ENCODE assay signal across 17 mouse cellular contexts in genomic region chr3:63423552-63423951, GRCm38 (mm10).
DNase-seq lines count a peak whose midpoint lies in the region; ATAC-seq and TF ChIP-seq lines count a peak whose summit lies in the region.
"Had no signal": no experiment of that assay in that cellular context is flagged by ENCODE, and none has a peak within 500 bp of the region (broad histone marks: within the 10 kb centered on the region; RNA-seq: fewer than 3 reads in every experiment).

No protein-coding gene starts in this region.

- H3K4me3 ChIP-seq in forebrain, embryonic 13.5 days = no peak overlapping the region
- H3K4me3 ChIP-seq in forebrain, embryonic 12.5 days (replicated peaks) = no peak overlapping the region
- no peak overlapping the region for H3K4me3 ChIP-seq in forebrain, postnatal 0 days (ENCODE audit: low read depth, low read length)
- H3K4me3 ChIP-seq in forebrain, embryonic 15.5 days = no peak overlapping the region
- no peak overlapping the region for H3K4me3 ChIP-seq in embryonic facial prominence, embryonic 14.5 days (ENCODE audit: low read depth, low read length)
- H3K4me3 ChIP-seq: embryonic facial prominence, embryonic 12.5 days; embryonic facial prominence, embryonic 15.5 days; erythroblast, embryonic 14.5 days; forebrain, embryonic 10.5 days had no signal

- H3K27me3 ChIP-seq in forebrain, embryonic 13.5 days = no peaks in the 10 kb centered on the region
- no peaks in the 10 kb centered on the region for H3K27me3 ChIP-seq in forebrain, embryonic 12.5 days
- no peaks in the 10 kb centered on the region for H3K27me3 ChIP-seq in forebrain, postnatal 0 days (ENCODE audit: insufficient read depth, low read length)
- no peaks in the 10 kb centered on the region for H3K27me3 ChIP-seq in forebrain, embryonic 15.5 days
- no peaks in the 10 kb centered on the region for H3K27me3 ChIP-seq in embryonic facial prominence, embryonic 14.5 days (replicated peaks; ENCODE audit: control insufficient read depth, insufficient read depth, low read length)
- H3K27me3 ChIP-seq: embryonic facial prominence, embryonic 12.5 days; embryonic facial prominence, embryonic 15.5 days had no signal

- ATAC-seq in forebrain, embryonic 13.5 days = peak; percentile 38; the same call in 1 of the 2 replicates
- no peak for ATAC-seq in forebrain, embryonic 12.5 days (ENCODE audit: low FRiP score)
- peak; percentile 53; the same call in 1 of the 2 replicates for ATAC-seq in forebrain, postnatal 0 days
- no peak for ATAC-seq in forebrain, embryonic 15.5 days (replicated peaks)
- ATAC-seq in embryonic facial prominence, embryonic 14.5 days (ENCODE audit: low read depth) = no peak

- no peaks in the 10 kb centered on the region for H3K4me1 ChIP-seq in forebrain, embryonic 13.5 days
- no peaks in the 10 kb centered on the region for H3K4me1 ChIP-seq in forebrain, embryonic 12.5 days
- H3K4me1 ChIP-seq in forebrain, postnatal 0 days (ENCODE audit: insufficient read depth) = no peaks in the 10 kb centered on the region
- H3K4me1 ChIP-seq in forebrain, embryonic 15.5 days = no peaks in the 10 kb centered on the region
- no peaks in the 10 kb centered on the region; the same call in 1 of the 2 replicates for H3K4me1 ChIP-seq in embryonic facial prominence, embryonic 14.5 days (ENCODE audit: control insufficient read depth, insufficient read depth, low read length)
- H3K4me1 ChIP-seq: embryonic facial prominence, embryonic 12.5 days; embryonic facial prominence, embryonic 15.5 days; forebrain, embryonic 10.5 days had no signal

- H3K27ac ChIP-seq in forebrain, embryonic 13.5 days = no peak overlapping the region
- no peak overlapping the region for H3K27ac ChIP-seq in forebrain, embryonic 12.5 days
- H3K27ac ChIP-seq in forebrain, postnatal 0 days (ENCODE audit: low read depth, low read length) = no peak overlapping the region
- H3K27ac ChIP-seq in forebrain, embryonic 15.5 days (replicated peaks) = no peak overlapping the region
- H3K27ac ChIP-seq in embryonic facial prominence, embryonic 14.5 days (replicated peaks; ENCODE audit: low read depth, low read length) = no peak overlapping the region
- H3K27ac ChIP-seq: embryonic facial prominence, embryonic 12.5 days; embryonic facial prominence, embryonic 15.5 days; forebrain, embryonic 10.5 days had no signal

- no peak for DNase-seq in forebrain, postnatal 0 days
- peak; percentile 26 for DNase-seq in embryonic facial prominence, embryonic 14.5 days (ENCODE audit: low spot score)
- DNase-seq in cerebellum, adult 8-10 months = no peak
- DNase-seq: adrenal gland, adult 2 months; adrenal gland, postnatal 25 days; cerebellum, adult 11 months; cerebellum, adult 18-20 months; cerebellum, adult 9-10 months; cerebellum, postnatal 10 days; cerebellum, postnatal 25 days had no signal

- TF ChIP-seq CTCF in forebrain, postnatal 0 days (IDR thresholded peaks at IDR 0.05; ENCODE audit: low read depth) = no peak

- H3K9me3 ChIP-seq in forebrain, embryonic 13.5 days (replicated peaks) = no peaks in the 10 kb centered on the region
- no peaks in the 10 kb centered on the region for H3K9me3 ChIP-seq in forebrain, embryonic 12.5 days
- no peaks in the 10 kb centered on the region for H3K9me3 ChIP-seq in forebrain, postnatal 0 days (ENCODE audit: low read length)
- H3K9me3 ChIP-seq in forebrain, embryonic 15.5 days = no peaks in the 10 kb centered on the region
- H3K9me3 ChIP-seq in embryonic facial prominence, embryonic 14.5 days (ENCODE audit: control insufficient read depth, low read length) = no peaks in the 10 kb centered on the region
- H3K9me3 ChIP-seq: embryonic facial prominence, embryonic 12.5 days; embryonic facial prominence, embryonic 15.5 days; forebrain, embryonic 10.5 days had no signal

- H3K36me3 ChIP-seq in forebrain, embryonic 13.5 days (ENCODE audit: poor library complexity, severe bottlenecking) = no peaks in the 10 kb centered on the region
- no peaks in the 10 kb centered on the region for H3K36me3 ChIP-seq in forebrain, embryonic 12.5 days (replicated peaks)
- H3K36me3 ChIP-seq in forebrain, postnatal 0 days (ENCODE audit: insufficient read depth) = no peaks in the 10 kb centered on the region
- H3K36me3 ChIP-seq in forebrain, embryonic 15.5 days = no peaks in the 10 kb centered on the region
- no peaks in the 10 kb centered on the region for H3K36me3 ChIP-seq in embryonic facial prominence, embryonic 14.5 days (ENCODE audit: control insufficient read depth, insufficient read depth, low read length)
- H3K36me3 ChIP-seq: embryonic facial prominence, embryonic 12.5 days; embryonic facial prominence, embryonic 15.5 days; forebrain, embryonic 10.5 days had no signal

- no peak overlapping the region for H3K9ac ChIP-seq in forebrain, embryonic 13.5 days
- no peak overlapping the region for H3K9ac ChIP-seq in forebrain, embryonic 12.5 days
- H3K9ac ChIP-seq in forebrain, postnatal 0 days = no peak overlapping the region
- no peak overlapping the region for H3K9ac ChIP-seq in forebrain, embryonic 15.5 days (replicated peaks)
- H3K9ac ChIP-seq in embryonic facial prominence, embryonic 14.5 days (ENCODE audit: low read depth, low read length) = no peak overlapping the region
- H3K9ac ChIP-seq: embryonic facial prominence, embryonic 12.5 days; embryonic facial prominence, embryonic 15.5 days had no signal

- no peak overlapping the region for H3K4me2 ChIP-seq in forebrain, embryonic 13.5 days
- no peak overlapping the region for H3K4me2 ChIP-seq in forebrain, embryonic 12.5 days
- H3K4me2 ChIP-seq in forebrain, postnatal 0 days (ENCODE audit: low read depth) = no peak overlapping the region
- no peak overlapping the region for H3K4me2 ChIP-seq in forebrain, embryonic 15.5 days (replicated peaks)
- no peak overlapping the region for H3K4me2 ChIP-seq in embryonic facial prominence, embryonic 14.5 days (ENCODE audit: low read depth, low read length)
- H3K4me2 ChIP-seq: embryonic facial prominence, embryonic 12.5 days; embryonic facial prominence, embryonic 15.5 days had no signal

Comparison
In these comparisons a context has a peak if more than half of its experiments do, and no peak if none do; other contexts are left out.
1. ATAC-seq: peak in forebrain, embryonic 13.5 days (single experiment) and forebrain, postnatal 0 days (single experiment); none in forebrain, embryonic 12.5 days (single experiment), forebrain, embryonic 15.5 days (single experiment) and embryonic facial prominence, embryonic 14.5 days (single experiment).